Mouse (Mus musculus): ENCODE measurements around the gene Fam234b.

The Fam234b gene

DNA sequence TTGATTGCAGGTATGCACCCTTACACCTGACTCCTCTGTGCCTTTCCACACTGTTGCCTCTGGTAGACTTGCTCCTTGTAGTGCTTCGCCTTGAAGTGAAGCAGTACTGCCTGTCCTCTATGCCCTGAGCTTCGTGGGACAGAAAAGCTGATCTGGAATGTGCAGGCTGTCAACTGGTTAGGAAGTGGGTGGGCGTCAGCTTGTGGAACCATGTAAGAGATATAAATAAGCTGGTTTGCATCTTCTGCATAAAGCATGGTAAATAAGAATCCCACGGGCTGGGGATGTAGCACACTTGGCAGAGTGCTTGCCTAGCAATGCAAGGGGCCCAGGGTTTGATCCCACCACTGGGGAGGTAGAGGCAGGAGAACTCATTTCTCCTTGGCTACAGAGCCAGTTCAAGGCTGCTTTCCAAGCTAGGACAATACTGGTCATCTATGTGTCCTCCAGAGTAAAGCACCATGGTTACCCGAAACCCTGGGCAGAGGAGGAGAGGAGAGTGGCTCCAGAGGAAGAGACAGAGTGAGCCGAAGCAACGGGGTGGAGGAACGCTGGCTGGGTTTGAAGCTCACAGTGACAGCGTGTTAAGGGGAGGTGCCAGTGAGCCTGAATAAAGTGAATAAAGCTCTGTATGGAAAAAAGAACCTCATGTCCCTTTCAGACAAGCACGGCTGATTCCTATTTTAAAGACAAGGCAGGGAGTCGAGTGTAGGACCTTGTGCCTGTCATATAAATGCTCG lies 34.8 kb downstream of the Fam234b start:
- no peak for DNase-seq

DNA sequence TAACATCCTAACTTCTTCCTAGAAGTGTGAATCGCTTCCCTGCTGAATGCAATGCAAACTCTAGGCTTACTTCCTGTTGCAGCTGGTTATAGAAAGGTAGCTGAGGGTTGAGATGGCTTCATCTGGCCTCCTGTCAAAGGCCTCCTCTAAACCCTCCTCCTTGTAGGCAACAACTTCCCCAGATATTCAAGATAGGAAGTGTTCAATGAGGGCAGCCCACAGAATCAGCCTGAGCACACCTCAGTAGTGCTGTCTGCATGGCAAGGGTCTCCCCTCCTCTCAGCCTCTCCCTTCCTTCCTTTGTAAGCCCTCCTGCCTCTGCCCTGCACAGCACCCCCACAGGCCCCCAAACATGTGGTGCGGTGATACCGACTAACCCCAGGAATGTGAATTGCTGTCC lies 38.0 kb downstream of the Fam234b start:
- DNase-seq = no peak

DNA sequence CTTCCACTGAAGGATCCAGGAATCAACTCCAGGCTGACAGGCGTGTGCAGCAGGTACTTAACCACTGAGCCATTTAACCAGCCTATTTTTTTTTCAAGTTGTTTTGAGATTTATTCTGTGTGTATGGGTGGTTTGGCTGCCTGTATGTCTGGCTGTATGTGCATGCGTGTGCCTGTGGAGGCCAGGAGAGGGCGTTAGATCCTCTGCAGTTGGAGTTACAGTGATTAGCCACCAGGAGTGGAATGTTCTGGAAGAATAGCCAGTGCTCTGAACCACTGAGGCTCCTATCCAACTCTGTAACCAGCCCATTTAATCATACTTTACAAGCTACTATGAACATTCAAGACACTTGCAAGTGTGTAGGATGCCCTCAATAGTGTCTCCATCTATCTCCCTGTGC lies 38.8 kb downstream of the Fam234b start:
- DNase-seq = no peak

DNA sequence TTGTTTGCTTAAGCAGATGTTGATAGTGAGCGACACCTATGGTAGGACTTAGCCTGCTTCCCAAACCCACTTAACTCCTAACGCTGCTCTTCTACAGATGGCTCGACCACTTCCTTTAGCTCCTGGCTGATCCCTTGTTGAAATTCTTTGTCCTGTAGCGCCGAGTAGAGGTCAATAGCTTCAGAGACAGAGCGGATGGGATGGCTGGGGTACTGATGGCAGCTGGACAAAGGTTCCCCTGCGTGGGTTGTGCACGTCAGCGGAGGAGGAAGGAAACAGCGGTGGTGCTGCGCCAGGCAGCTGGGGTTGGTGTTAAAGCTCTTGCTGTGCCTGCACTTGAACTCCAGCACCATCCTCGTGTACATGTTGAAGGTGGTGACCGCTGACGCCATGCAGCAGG lies 39.5 kb downstream of the Fam234b start:
- no peak for DNase-seq

DNA sequence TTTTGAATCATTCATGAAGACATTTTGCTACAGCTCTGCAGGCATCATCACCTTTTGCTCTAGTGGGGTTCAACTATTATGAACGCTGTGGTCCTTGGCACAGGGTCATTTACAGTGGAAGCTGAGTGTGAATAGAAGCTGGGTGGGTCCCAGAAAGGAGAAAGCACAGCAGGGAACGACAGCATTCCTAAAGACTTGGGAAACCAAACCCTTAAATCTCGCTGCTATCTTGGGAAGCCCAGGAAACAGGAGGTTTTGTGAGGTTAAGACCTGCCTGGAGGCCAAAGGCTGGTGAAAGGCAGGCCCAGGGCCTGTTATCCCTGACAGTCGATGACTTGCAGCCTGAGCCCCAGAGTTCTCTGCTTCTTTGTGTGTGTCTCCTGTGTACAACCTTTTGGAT lies 40.4 kb downstream of the Fam234b start:
- no peak for DNase-seq

DNA sequence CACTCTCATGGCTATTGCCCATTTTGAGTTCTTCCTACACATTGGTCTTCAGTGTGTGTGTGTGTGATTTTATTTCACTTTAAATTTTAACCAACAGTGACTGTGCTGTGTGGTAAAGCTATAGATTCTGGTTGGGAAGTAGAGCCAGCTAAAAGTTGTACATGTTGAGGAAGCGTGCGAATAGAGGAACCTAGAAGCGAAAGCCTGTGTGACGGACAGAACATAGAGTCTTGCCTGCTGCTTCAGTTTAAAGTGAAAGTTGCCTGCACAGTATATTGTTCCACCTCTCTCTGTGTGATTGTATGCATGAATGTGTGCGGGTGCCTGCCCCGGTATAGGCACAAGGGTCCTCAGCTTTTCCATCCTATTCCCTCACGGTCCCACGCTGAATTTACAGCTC lies 42.6 kb downstream of the Fam234b start:
- no peak for DNase-seq

DNA sequence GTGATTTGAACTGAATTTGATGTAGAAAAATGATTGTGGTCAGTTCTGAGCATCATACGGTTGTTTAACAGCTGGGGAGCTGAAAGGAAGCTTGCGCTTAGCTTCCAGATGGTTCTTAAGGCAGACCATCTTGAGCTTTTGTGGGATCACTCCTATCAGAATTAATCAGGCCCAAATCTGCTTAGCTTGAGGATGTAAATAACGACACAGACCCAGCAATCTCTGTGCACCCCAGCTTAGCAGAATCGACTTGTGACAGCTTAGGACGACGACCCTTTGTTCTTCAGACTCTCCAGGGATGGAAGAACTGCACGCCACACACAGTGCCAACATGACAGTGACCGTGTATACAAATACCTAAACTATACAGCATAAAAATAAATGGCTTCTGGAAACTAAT lies 47.8 kb downstream of the Fam234b start:
- DNase-seq = no peak

DNA sequence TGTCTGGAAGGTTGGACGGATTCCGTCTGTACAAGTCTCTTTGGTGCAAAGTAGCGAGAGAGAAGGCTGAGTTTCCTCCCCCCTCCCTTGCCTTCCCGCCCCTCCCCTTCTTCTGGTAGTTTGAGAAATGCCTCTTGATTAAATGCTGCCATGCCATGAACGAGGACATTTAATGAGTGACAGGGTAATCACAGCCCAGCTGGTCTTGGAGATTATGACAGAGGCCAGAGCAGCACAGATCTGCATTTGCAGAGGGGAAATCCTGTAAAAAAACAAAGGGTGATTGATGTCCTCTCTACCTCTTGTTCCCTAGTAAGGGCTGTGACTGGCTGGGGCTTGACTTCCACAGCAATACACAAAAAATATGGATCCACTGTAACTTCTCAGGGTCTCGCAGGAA lies 50.1 kb downstream of the Fam234b start:
- no peak for DNase-seq

DNA sequence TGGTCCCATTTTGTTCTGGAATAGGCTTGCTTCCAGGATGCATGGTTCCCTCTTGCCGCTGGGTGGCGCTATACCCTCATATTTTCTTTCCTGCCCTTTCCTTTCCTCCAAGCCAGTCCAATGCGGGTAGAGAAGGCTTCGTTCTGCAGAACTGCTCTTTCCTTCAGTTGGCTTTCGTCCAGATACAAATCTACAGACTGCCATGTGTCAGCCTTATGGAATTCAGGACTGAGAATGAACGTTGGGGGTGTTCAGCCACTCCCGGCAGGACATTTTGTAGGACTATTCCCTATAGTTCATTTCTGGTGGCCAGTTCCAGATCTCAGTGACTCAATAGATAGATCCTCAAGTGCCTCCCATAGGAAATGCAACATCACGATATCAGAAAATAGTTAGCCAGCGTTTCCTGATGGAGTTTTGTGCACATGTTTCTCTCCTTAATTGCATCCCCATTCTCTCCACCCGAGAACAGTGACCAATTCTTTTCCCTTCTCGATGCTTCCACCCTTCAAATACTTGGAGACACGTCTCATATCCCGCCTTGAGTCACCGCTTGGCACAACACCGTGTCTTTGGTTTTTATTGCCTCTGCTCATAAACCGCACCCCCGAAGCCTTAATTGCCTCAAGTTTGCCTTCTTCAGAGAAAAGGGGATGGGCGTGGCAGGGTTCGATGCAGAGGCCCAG lies 52.2 kb downstream of the Fam234b start:
- peak; percentile 52 to 69 for DNase-seq

DNA sequence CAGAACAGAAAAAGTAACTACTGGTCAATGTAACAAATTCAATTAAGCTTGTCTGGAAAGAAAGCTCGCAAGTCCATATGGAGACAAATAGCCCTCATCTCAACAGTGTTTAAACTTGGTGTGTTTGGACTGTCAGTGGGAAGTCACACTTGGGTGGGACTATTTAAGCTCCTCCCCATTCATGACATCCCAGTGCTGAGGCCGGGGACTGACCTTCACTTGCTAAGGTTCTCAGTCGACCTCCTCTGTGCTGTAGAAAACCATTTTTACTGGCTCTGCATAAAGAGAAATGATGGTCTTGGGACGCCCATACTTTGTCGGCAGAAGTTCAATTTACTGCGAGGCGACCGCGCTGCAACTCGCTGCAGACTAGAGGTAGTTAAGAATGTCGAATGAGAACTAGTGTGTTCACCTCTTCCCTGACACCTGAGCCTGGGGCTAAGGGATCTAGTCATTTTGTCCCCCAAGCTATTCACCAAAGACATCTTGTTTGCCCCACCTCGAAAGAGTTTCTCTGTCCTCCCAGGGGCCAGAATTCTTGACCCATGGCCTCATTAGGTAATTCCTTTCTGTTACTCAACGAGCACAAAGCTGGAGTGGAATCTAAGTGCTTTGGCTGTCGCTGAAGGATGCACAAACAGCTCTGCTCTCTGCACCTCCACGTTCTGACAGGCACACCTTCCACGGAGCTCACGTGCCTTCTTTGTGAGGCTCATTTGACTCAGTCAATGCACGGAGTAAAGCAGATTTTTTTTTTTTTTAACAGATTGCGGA lies 53.3 kb downstream of the Fam234b start:
- no peak for DNase-seq

DNA sequence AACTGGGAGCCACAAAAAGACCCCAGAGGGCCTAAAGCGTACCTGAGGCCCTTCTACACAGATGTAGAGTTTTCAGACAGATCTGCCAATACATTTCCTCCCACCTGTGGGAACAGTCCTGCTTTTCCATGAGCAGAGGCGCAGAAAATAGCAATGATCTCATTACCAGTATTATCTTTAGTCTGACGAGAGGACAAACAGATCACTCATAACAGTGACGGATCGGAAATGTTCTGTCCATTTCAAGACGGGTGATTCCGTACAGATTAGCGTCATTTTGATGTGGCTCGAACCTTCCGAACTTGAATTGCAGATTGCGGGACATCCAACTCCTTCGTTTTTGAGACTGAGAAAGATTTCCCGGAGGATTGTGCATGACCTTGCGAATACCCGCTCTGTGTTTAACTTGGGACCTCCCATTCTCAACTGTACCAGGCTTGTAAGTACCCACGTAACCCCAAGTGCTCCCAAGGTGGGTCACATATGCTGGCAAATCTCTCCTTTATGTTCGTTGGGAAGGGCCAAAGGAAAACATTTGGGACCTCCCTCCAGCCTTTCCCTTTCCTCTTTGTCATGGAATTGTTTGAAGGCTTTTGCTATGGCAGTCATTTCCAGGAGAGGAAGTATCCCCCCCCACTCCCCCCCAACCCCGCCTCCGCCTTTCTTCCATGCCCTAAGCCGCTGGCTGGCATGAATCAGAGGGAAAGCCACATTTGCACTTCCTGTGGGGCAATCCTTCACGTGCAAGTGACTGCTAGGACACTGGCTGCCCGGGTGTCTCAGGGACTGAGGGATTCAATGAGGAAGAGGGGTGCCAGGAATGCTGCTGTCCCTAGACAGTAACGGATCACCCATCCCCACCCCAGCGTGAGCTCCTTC lies 54.3 kb downstream of the Fam234b start:
- peak; percentile 15 to 58 for DNase-seq

DNA sequence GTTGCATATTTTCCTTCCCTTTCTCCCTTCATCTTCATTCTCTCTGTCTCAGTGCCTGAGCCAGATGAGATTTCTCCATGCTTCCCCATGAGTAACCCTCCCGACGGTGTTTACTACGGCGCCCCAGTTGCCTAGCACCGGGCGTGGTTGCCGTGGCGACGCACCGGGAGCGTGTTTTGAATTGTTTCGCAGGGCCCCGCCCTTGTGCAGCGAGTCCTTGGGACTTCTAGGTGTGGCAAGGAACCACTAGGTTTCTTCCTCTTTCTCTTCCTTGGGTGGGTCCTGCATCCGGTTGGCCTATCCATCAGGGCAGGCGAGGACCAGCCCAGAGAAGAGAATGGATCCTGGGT lies 54.9 kb downstream of the Fam234b start:
- DNase-seq = peak; percentile 85 to 91

DNA sequence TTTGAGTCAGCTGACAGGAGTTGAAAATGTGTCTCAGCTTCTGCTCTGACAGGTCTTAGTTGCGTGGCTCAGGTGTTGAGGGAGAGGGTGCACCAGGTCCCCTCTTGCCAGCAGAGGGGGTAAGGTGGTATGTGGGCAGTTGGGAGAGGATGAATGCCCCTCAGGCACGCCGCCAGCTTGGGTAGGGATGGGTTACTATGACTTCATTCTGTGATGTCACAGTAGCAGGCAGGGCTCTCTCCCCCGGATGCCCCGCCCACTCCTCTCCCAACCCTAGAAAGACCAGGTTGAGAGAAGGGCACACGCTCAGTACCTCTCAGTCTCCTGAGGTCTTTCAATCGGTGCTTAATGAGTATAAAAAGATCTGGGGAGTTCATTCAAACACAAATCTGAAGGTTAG lies 56.4 kb downstream of the Fam234b start, which contains the start of gene Gsg1:
Gene Gsg1, minus strand, starts transcription at position 199 of the 400 bp plus-strand sequence.
- DNase-seq = no peak

DNA sequence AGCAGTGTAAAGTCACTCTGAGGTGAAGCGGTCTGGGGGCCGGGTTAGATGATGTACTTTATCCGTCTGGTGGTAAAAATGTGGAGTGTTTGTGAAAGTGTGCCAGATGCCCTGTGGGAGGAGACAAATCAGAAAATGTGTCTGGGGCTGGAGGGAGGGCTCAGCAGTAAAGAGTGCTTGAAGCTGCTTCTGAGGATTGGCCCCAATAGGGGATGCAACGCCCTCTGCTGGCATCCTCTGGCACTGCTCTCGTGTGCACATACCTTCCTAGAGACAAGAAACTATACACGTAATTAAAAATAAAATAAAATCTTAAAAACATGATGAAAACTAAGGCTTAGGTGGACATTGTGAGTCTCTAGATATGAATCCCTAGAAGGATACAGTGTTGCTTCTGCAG lies 62.7 kb downstream of the Fam234b start:
- no peak for DNase-seq

DNA sequence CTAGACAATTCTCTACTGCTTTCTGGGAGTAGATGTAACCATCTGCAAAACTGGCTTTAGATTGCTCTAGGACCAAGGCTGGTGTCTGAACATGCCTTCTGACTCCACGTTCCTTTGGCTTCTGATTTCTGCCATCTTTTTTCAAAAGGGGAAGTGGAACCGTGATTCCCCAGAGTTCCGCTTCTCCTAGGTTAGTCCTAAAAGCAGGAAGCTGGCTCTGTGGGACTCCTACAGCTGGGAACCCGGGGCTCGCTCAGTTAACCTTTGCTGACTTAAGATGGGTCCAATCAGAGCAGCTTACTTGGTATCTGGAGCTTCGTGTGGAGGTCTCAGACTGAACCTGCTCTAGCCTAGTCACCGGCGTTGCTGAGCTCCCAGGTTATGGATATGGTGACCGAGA lies 63.3 kb downstream of the Fam234b start:
- DNase-seq = no peak

DNA sequence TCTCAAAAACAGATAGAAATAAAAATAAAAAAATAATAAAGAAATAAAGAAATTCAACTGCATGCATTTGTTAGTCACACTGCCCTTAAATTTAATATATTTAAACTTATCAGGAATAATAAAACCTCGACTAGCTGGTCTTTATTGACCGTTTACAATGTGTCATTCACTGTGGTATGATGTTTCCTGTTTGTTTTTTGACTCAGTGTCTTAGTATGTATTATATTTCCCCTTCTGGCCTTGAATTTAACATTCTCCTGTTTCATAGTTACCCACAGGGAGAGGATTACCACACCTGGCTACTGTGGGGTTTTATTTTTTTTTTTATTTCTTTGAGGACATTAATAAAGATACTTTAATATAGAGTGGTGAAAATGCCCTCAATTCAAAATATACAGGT lies 64.8 kb downstream of the Fam234b start:
- no peak for DNase-seq

DNA sequence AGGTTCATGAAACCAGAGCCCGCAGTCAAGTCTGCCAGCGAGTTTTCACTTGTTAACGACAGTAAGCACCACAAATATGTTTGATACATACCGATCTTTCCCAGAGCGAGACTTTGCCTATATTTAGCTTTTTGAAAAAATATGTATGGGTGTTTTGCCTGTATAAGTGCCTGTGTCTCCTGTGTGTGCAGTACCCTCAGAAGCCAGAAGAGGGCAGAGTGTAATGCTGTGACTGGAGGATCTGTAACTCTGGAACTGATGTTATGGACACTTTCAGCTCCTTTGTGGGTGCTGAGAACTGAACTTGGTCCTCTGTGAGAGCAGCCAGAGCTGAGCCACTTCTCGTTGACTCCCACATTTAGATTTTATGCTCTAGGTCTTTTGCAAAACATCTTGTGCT lies 66.4 kb downstream of the Fam234b start:
- no peak for DNase-seq

DNA sequence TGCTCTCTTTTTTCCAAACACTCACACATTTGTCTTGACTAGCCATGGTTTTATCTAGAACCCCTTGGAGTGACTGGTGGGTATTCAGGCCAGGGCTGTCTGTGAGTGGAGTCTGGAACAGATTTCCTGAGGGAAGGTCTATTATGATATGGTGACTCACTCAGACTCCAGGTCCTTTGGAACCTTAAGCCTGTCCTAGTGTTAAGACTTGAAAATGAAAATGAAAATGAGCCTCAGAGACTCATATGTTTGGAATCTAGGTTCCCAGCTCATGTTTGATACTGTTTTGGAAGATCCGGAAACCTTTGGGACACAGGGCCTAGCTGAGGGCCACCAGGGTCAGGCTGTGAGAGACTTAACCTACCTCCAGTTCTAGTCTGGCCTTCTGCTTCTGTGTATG lies 68.3 kb downstream of the Fam234b start:
- DNase-seq = no peak

DNA sequence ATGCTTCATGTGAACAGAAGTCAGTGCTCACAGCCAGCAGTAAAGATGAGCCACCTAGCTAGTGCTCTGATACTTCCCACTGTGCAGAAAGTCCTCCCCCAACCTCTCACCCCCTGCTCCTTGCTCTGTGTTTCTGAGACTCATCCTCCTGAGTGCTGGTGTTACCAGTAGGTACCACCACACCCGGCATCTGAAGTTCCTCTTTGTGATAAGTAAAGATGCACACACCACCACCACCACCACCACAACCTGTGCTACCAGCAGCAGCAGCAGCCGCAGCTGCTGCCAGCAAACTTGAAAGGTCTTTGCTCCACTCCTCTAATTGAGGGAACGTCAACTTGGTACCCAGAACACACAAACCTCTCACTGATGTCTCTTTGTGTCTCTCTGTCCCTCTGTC lies 69.4 kb downstream of the Fam234b start:
- DNase-seq = no peak

DNA sequence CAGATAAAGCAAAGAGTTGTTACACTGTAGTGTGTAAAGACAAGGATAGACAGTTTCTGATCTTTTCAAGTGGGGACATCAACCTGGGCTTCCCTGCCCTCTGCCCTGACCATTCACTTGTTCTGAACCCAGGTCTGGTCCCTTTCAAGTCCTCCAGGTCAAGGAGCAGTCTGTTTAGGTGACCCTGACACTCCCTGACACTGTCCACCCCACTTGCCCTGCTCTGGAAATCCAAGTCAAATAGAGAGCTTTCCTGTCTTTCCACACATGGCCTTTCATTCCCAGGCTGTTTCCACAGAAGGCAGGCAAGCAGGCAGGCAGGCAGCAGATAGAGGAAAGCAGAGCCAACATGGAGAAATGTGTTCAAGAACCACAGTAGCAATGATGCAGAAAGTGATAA lies 70.6 kb downstream of the Fam234b start:
- DNase-seq = no peak

DNA sequence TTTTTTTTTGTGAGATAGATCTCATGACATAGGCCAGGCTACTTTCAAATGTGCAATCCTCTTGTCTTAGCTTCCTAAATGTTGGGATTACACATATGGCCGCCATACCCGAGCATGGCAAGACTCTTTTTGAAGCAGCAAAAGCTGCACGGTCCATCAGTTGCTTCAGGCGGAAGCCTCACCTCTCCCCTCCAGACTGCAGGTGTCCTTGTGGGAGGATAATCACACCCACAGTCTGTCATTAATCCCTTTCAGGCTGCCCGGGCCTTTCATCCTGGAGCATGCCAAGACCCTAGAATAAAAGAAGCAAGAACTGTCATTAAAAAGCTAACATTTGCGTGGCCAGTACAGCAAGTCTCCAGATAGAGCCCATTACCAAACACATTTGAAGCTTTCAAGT lies 71.8 kb downstream of the Fam234b start:
- no peak for DNase-seq

DNA sequence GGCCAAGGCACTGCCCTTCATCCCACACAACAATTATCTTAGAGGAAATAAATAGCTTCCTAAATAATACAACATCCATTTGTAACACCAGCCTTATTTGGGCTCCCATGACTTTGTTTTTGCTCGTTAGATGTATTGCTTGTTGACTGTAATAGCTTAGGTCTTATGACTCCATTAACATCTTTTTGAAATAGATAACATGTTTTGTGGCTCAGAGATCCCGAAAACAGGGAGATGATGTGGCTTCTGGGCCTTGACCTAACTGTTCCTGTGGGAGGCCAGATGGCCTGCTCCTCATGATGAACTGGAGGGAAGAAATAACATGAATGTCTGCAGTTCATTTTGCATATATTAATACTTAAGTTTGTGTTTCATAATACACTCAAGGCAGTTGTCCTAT lies 74.0 kb downstream of the Fam234b start:
- DNase-seq = no peak

DNA sequence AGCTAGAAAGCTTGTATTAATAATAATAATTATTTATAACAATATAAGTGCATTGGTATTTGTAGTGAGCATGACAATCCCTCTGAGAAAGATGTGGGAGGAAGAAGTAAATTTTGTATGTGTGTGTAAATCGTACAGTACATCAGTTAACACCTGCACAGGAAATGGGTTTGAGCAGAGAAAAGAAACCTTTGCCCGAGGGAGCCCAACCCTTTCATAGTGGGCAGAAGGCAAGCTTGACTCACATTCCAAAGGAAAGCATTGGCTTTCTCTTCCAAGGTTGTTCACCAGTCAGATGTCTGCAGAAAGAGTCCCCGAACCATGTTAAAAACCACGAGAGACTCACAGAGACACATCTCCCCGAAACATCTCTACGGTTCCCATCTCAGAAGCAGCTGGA lies 75.3 kb downstream of the Fam234b start:
- DNase-seq = no peak
